Mouse (Mus musculus) heart, postnatal 0 days (tissue): ENCODE results near the gene Scml4. TPM values are rescaled to one million over a fixed set of nuclear protein-coding genes. Genes with fewer than 3 reads are reported as not detected.

Experiments
- ATAC-seq: fragments of 200-750 bp; cut with Nextera tagmentation; 2 replicates; pipeline ENCODE4 v1.8.0; 2017; ENCODE audit warnings: low read depth, moderate number of reproducible peaks, moderate library complexity; ENCODE audit not compliant: insufficient read depth
- DNase-seq: peaks from one replicate; pipeline ENCODE4 v3.0.0-alpha.2; 2016; ENCODE audit warnings: low spot score
- H3K27ac ChIP-seq: fragments of 300-500 bp; sonication (generic); 2 replicates; pipeline ENCODE4 v1.5.1; 2014; ENCODE audit warnings: low read depth, mild to moderate bottlenecking
- H3K27me3 ChIP-seq: fragments of 300-500 bp; sonication (generic); 2 replicates; pipeline ENCODE4 v1.6.1; 2014; ENCODE audit warnings: low read length, mixed read lengths; ENCODE audit not compliant: control insufficient read depth, insufficient read depth
- H3K36me3 ChIP-seq: fragments of 300-500 bp; sonication (generic); replicated peaks from 2 replicates; pipeline ENCODE4 v1.6.1; 2014; ENCODE audit warnings: low read length, mixed read lengths; ENCODE audit not compliant: control insufficient read depth, insufficient read depth
- H3K4me1 ChIP-seq: fragments of 300-500 bp; sonication (generic); 2 replicates; pipeline ENCODE4 v1.6.1; 2014; ENCODE audit warnings: antibody characterized with exemption; ENCODE audit not compliant: control insufficient read depth, insufficient read depth
- H3K4me2 ChIP-seq: fragments of 300-500 bp; sonication (generic); 2 replicates; pipeline ENCODE4 v1.6.1; 2014; ENCODE audit warnings: low read depth, mild to moderate bottlenecking, low read length, moderate library complexity
- H3K4me3 ChIP-seq: fragments of 300-500 bp; sonication (generic); 2 replicates; pipeline ENCODE4 v1.5.1; 2014; ENCODE audit warnings: low read depth, low read length
- H3K9ac ChIP-seq: fragments of 300-500 bp; sonication (generic); replicated peaks from 2 replicates; pipeline ENCODE4 v1.6.1; 2014; ENCODE audit warnings: low read depth, low read length, mixed read lengths
- H3K9me3 ChIP-seq: fragments of 300-500 bp; sonication (generic); replicated peaks from 2 replicates; pipeline ENCODE4 v1.6.1; 2016; ENCODE audit warnings: low read length; ENCODE audit not compliant: control insufficient read depth
- CTCF ChIP-seq: IDR thresholded peaks from 2 replicates; pipeline ENCODE4 v1.5.1; 2016; ENCODE audit warnings: antibody characterized with exemption, control low read depth, low read depth
- EP300 ChIP-seq: IDR thresholded peaks from 2 replicates; pipeline ENCODE4 v1.6.1; 2016; ENCODE audit warnings: antibody characterized with exemption, low read depth
- WGBS: fragments of 180-500 bp; shearing (Covaris S2); extraction: QIAGEN DNeasy Blood & Tissue Kit; methylation state at CpG from one replicate; pipeline ENCODE4 v1.1.7; 2014; 5-methylcytosine and 5-hydroxymethylcytosine counted together
- polyA plus RNA-seq: library from polyadenylated mRNA; unstranded; fragments of >200 nt; fragmentation: Nextera tagmentation; extraction: Ambion mirVana; gene quantifications from 2 replicates; pipeline ENCODE4 v1.2.1, GENCODE M21; 2015
- total RNA-seq: library from RNA; depleted of rRNA; stranded (reverse); fragments of >200 nt; gene quantifications from 2 replicates; pipeline ENCODE4 v1.2.3, GENCODE M21; 2014; ENCODE audit warnings: low replicate concordance

The Scml4 gene
- total and polyA plus RNA-seq, 2 experiments from 2014 or later: 0.19 to 1.2 TPM

GRCm38 (mm10) chr10:42936205-42936604, 76.0 kb downstream of the Scml4 start:
- Histone ChIP-seq H3K4me1 (peaks cover 5% of the 10 kb centered on the region; the same call in 1 of the 2 replicates), H3K4me3 (no peak overlapping the region), H3K9ac (no peak overlapping the region), H3K27ac (no peak overlapping the region), H3K36me3 (no peaks in the 10 kb centered on the region), H3K4me2 (no peak overlapping the region), H3K27me3 (no peaks in the 10 kb centered on the region), H3K9me3 (no peaks in the 10 kb centered on the region)
- DNase-seq (no peak), ATAC-seq (no peak)
- no peak for TF ChIP-seq EP300

DNA sequence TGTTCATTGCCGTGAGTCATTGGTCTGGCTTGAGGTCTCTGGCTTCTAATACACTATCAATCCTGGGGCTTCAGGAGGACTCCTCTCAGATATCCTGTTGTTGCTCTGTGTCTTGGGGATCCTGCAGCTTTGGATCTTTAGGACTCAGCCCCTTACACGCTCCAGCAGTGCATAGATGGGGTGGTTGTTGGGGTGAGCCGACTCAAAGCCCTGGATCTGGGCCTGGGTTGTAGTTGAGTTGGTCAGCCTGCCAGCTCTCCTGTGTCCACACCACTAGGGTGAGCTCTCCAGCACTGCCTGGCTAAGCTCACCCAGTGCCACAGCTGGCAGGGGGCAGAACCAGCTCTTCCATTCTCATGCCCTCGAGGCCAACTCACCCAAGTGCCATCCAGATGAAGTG, 78.2 kb downstream of the Scml4 start:
- 69% methylated on average over 4 of the region's 4 CpGs for WGBS
- H3K4me2 ChIP-seq: no peak overlapping the region
- ATAC-seq (no peak), DNase-seq (no peak)
- no peak overlapping the region for H3K4me3 ChIP-seq
- TF ChIP-seq EP300 (no peak), CTCF (no peak)
- H3K9me3 ChIP-seq: no peaks in the 10 kb centered on the region
- H3K27me3 ChIP-seq: no peaks in the 10 kb centered on the region
- H3K9ac ChIP-seq: no peak overlapping the region
- peaks cover 5% of the 10 kb centered on the region; the same call in 1 of the 2 replicates for H3K4me1 ChIP-seq
- H3K36me3 ChIP-seq: no peaks in the 10 kb centered on the region
- no peak overlapping the region for H3K27ac ChIP-seq

GRCm38 (mm10) chr10:42939691-42940090, 79.5 kb downstream of the Scml4 start:
- no peak for DNase-seq
- no peak overlapping the region for H3K4me3 ChIP-seq
- H3K9me3 ChIP-seq: no peaks in the 10 kb centered on the region
- H3K36me3 ChIP-seq: no peaks in the 10 kb centered on the region
- H3K4me2 ChIP-seq: no peak overlapping the region
- H3K27ac ChIP-seq: no peak overlapping the region
- no peak for ATAC-seq
- H3K27me3 ChIP-seq: no peaks in the 10 kb centered on the region
- TF ChIP-seq EP300: no peak
- H3K4me1 ChIP-seq: peaks cover 5% of the 10 kb centered on the region; the same call in 1 of the 2 replicates
- no peak overlapping the region for H3K9ac ChIP-seq
- 68% methylated on average over 7 of the region's 7 CpGs for WGBS

DNA sequence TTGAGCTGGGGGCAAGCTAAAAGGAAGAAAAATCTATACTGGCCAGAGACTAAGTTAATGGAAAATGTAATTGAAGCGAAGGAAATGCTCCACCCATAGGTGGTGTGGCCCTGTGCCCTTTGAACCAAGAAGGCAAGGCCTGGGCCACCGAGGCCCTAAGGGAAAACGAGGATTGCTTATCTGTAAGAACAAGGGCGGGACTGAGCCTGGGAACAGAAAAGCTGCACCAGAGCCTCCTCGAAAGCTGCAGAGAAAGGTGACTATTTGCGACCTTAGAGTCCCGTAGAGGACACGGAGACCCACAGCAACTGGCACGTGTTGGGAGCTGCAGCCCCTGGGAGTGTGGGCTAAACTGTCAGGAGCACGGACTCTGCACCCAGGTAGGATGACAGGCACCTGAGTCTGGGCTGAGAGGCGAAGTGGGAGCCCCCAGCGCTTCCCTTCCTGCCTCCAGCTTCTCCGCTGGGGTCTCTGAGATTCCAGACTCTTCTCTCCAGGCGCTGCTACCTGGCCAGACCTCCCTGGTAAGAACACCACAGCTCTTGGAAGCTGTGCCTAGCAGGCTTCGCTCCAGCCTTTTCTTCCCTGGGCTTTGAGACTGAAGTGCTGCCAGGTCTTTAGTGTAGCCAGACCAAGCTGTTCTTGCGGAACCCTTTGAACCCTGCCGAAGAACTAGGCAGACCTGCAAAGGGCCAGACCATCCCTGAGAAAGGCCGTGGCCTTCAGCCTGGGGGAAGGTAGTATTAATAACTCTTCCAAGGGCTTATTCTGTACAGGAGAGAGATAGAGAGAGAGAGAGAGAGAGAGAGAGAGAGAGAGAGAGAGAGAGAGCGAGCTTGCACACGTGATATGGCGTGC, 80.3 kb downstream of the Scml4 start:
- Histone ChIP-seq H3K27me3 (no peaks in the 10 kb centered on the region), H3K9ac (no peak overlapping the region), H3K4me1 (no peaks in the 10 kb centered on the region), H3K36me3 (no peaks in the 10 kb centered on the region), H3K4me2 (no peak overlapping the region), H3K9me3 (no peaks in the 10 kb centered on the region), H3K27ac (no peak overlapping the region), H3K4me3 (no peak overlapping the region)
- DNase-seq (no peak), ATAC-seq (no peak)
- 62% methylated on average over 21 of the region's 21 CpGs for WGBS
- no peak for TF ChIP-seq CTCF
- TF ChIP-seq EP300: no peak

- no peak for ATAC-seq
- WGBS: 88% methylated on average over 4 of the region's 4 CpGs
Measured at GRCm38 (mm10) chr10:42941278-42941677, 81.1 kb downstream of the Scml4 start.

GRCm38 (mm10) chr10:42941697-42942221, 81.6 kb downstream of the Scml4 start:
- Histone ChIP-seq H3K27me3 (no peaks in the 10 kb centered on the region), H3K36me3 (no peaks in the 10 kb centered on the region), H3K4me1 (no peaks in the 10 kb centered on the region), H3K9me3 (no peaks in the 10 kb centered on the region), H3K4me3 (no peak overlapping the region), H3K27ac (no peak overlapping the region), H3K9ac (no peak overlapping the region), H3K4me2 (peak overlapping the region; percentile 3; the same call in 1 of the 2 replicates)
- peak; percentile 64 for TF ChIP-seq CTCF
- no peak for TF ChIP-seq EP300
- WGBS: 74% methylated on average over 14 of the region's 14 CpGs
- DNase-seq (peak; percentile 75), ATAC-seq (peak; percentile 84)

More at GRCm38 (mm10) chr10:42941278-42941677, 81.1 kb downstream of the Scml4 start:
- no peak for DNase-seq
- TF ChIP-seq EP300 (no peak), CTCF (no peak)
- Histone ChIP-seq H3K4me1 (no peaks in the 10 kb centered on the region), H3K27me3 (no peaks in the 10 kb centered on the region), H3K27ac (no peak overlapping the region), H3K36me3 (no peaks in the 10 kb centered on the region), H3K9me3 (no peaks in the 10 kb centered on the region), H3K4me3 (no peak overlapping the region), H3K9ac (no peak overlapping the region), H3K4me2 (no peak overlapping the region)
